Mouse (Mus musculus): ENCODE measurements at regions not wholly inside any gene's neighbourhood (a gene's known extent, or its start where the extent isn't known, plus 50 kb on each side); places are given as distances from the start of the nearest gene placed in this dataset.

GRCm38 (mm10) chr13:44594645-44595044, 134.6 kb upstream of the Jarid2 start:
- 90% methylated on average over 5 of the region's 5 CpGs for WGBS

GRCm38 (mm10) chr13:44597666-44598065, 131.6 kb upstream of the Jarid2 start:
- H3K36me3 ChIP-seq, result no peaks in the 10 kb centered on the region
- H3K4me3 ChIP-seq, result no peak overlapping the region
- H3K9me3 ChIP-seq (replicated peaks), result no peaks in the 10 kb centered on the region
- no peak overlapping the region for H3K27ac ChIP-seq
- no peak for DNase-seq (ENCODE audit: low spot score)
- H3K4me1 ChIP-seq, result peaks cover 12% of the 10 kb centered on the region
- no peaks in the 10 kb centered on the region for H3K27me3 ChIP-seq (ENCODE audit: low read depth, poor library complexity, severe bottlenecking)
- WGBS, result 73% methylated on average over 1 of the region's 1 CpGs

More at GRCm38 (mm10) chr13:44594645-44595044, 134.6 kb upstream of the Jarid2 start:
- H3K27me3 ChIP-seq (ENCODE audit: low read depth, poor library complexity, severe bottlenecking), result no peaks in the 10 kb centered on the region
- no peaks in the 10 kb centered on the region for H3K4me1 ChIP-seq
- no peaks in the 10 kb centered on the region for H3K36me3 ChIP-seq
- no peak for DNase-seq (ENCODE audit: low spot score)
- no peak overlapping the region for H3K27ac ChIP-seq
- H3K4me3 ChIP-seq, result no peak overlapping the region
- H3K9me3 ChIP-seq (replicated peaks), result no peaks in the 10 kb centered on the region

DNA sequence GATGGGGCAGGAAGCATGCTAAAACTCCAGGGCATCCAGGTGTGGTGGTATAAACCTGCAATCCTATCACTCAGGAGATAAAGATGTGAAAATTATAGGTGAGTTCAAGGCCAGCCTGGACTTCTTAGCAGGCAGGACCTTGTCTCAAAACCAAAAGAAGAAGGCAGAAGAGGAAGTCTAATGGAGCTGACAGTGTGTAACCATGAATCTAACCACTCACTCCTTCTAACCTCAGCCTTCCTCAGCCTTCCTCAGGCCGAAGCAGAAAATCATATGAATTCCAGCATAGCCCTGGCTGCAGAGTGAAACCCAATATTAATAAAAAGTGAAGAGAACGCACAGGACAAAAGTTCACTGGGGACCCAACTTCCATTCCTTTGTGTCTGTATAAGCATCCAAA, 128.2 kb upstream of the Jarid2 start:
- H3K27me3 ChIP-seq (ENCODE audit: low read depth, poor library complexity, severe bottlenecking), result no peaks in the 10 kb centered on the region
- WGBS, result 98% methylated on average over 2 of the region's 2 CpGs
- H3K4me1 ChIP-seq, result peaks cover 24% of the 10 kb centered on the region
- no peaks in the 10 kb centered on the region for H3K36me3 ChIP-seq
- no peak overlapping the region for H3K27ac ChIP-seq
- H3K4me3 ChIP-seq, result no peak overlapping the region
- no peaks in the 10 kb centered on the region for H3K9me3 ChIP-seq (replicated peaks)
- DNase-seq (ENCODE audit: low spot score), result no peak

- peaks cover 24% of the 10 kb centered on the region for H3K4me1 ChIP-seq
- H3K36me3 ChIP-seq, result no peaks in the 10 kb centered on the region
- no peaks in the 10 kb centered on the region for H3K27me3 ChIP-seq (ENCODE audit: low read depth, poor library complexity, severe bottlenecking)
- H3K4me3 ChIP-seq, result no peak overlapping the region
- H3K9me3 ChIP-seq (replicated peaks), result no peaks in the 10 kb centered on the region
- DNase-seq (ENCODE audit: low spot score), result no peak
- 42% methylated on average over 6 of the region's 6 CpGs for WGBS
- no peak overlapping the region for H3K27ac ChIP-seq
These were observed 126.6 kb upstream of the Jarid2 start for GRCm38 (mm10) chr13:44602658-44603057.

GRCm38 (mm10) chr13:44607316-44608285, 121.7 kb upstream of the Jarid2 start:
- Histone ChIP-seq H3K4me3 (no peak overlapping the region), H3K9me3 (replicated peaks) (no peaks in the 10 kb centered on the region), H3K27ac (no peak overlapping the region; the same call in 1 of the 2 replicates), H3K27me3 (ENCODE audit: low read depth, poor library complexity, severe bottlenecking) (no peaks in the 10 kb centered on the region), H3K36me3 (no peaks in the 10 kb centered on the region), H3K4me1 (peaks cover 20% of the 10 kb centered on the region)
- DNase-seq (ENCODE audit: low spot score), result no peak
- 89% methylated on average over 13 of the region's 13 CpGs for WGBS

DNA sequence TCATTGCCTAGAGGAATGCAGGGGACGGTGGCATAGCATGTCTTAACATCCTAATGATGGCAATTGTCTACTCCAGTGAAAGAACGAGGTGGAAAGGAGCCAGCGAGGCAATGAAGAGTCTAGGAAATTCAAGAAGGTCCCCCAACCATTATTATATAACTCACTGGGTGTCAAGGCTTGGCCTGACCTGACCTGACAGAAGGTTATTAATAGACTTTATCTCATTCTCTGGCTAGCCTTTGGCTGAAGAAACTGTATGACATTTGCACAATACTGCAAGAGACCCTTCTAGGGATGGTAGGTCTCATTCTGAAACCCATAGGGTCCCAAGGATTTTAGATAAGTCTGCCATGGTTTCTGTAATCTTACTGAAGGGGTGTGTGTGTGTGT, 121.0 kb upstream of the Jarid2 start:
- 78% methylated on average over 3 of the region's 3 CpGs for WGBS
- peaks cover 13% of the 10 kb centered on the region for H3K4me1 ChIP-seq
- no peaks in the 10 kb centered on the region for H3K36me3 ChIP-seq
- H3K9me3 ChIP-seq (replicated peaks), result no peaks in the 10 kb centered on the region
- H3K4me3 ChIP-seq, result no peak overlapping the region
- H3K27me3 ChIP-seq (ENCODE audit: low read depth, poor library complexity, severe bottlenecking), result no peaks in the 10 kb centered on the region
- no peak overlapping the region for H3K27ac ChIP-seq
- no peak for DNase-seq (ENCODE audit: low spot score)

DNA sequence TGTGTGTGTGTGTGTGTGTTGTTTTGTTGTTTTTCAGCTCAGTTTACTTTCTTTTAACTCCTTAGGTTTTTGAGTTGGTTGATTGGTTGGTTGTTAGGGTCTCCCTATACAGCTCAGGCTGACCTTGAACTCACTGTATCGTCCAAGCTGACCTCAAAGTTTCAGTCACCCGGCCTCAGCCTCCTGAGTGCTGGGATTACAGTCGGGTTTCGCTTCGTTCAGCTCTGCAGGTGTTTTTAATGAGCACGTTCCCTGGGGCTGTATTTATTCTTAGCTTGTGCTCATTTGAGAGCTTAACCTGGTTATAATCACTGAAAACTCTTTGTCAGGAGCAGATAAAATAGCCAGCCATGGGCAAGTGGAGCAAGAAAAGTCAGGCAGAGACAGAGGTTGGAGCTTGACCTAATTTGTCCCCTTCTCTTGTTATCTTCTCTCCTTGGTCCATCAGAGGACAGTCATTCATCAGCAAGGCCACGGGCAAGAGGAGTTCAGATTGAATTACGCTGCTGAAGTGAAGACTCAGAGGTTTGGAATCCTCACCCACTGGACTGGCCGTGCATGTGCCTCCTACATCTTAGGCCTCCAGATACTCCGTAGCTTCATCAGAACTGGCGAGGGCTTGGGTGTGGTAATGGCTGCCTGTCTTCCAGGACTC, 120.5 kb upstream of the Jarid2 start:
- Histone ChIP-seq H3K36me3 (no peaks in the 10 kb centered on the region), H3K9me3 (replicated peaks) (no peaks in the 10 kb centered on the region), H3K4me1 (peaks cover 8% of the 10 kb centered on the region), H3K27me3 (ENCODE audit: low read depth, poor library complexity, severe bottlenecking) (no peaks in the 10 kb centered on the region), H3K27ac (peak overlapping the region; percentile 56; the same call in 1 of the 2 replicates), H3K4me3 (no peak overlapping the region)
- peak; percentile 47 for DNase-seq (ENCODE audit: low spot score)
- WGBS, result 44% methylated on average over 11 of the region's 11 CpGs

DNA sequence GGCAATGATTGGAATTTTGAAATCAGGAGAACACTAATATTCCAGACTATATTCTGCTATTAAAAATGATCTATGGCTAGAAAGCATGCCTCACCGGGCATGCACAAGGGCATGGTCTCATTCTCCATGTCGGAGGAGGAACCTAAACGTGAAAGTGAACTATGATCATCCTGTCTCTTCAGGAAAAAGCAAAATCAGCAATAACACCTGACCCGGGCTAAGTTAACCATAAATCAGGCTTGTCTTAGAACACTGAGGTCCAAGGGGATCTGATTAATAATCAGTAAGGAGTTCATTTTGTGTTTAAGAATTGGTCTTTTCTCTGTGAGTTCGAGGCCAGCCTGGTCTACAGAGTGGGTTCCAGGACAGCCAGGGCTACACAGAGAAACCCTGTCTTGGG, 119.7 kb upstream of the Jarid2 start:
- Histone ChIP-seq H3K36me3 (no peaks in the 10 kb centered on the region), H3K27ac (no peak overlapping the region), H3K9me3 (replicated peaks) (no peaks in the 10 kb centered on the region), H3K4me3 (no peak overlapping the region), H3K4me1 (peaks cover 7% of the 10 kb centered on the region), H3K27me3 (ENCODE audit: low read depth, poor library complexity, severe bottlenecking) (no peaks in the 10 kb centered on the region)
- WGBS, result 86% methylated on average over 5 of the region's 5 CpGs
- DNase-seq (ENCODE audit: low spot score), result no peak

GRCm38 (mm10) chr13:44615696-44616095, 113.6 kb upstream of the Jarid2 start:
- Histone ChIP-seq H3K27ac (no peak overlapping the region), H3K9me3 (replicated peaks) (no peaks in the 10 kb centered on the region), H3K27me3 (ENCODE audit: low read depth, poor library complexity, severe bottlenecking) (no peaks in the 10 kb centered on the region), H3K4me3 (no peak overlapping the region), H3K36me3 (no peaks in the 10 kb centered on the region), H3K4me1 (peaks cover 15% of the 10 kb centered on the region; the same call in 1 of the 2 replicates)
- WGBS, result 59% methylated on average over 8 of the region's 8 CpGs
- no peak for DNase-seq (ENCODE audit: low spot score)

DNA sequence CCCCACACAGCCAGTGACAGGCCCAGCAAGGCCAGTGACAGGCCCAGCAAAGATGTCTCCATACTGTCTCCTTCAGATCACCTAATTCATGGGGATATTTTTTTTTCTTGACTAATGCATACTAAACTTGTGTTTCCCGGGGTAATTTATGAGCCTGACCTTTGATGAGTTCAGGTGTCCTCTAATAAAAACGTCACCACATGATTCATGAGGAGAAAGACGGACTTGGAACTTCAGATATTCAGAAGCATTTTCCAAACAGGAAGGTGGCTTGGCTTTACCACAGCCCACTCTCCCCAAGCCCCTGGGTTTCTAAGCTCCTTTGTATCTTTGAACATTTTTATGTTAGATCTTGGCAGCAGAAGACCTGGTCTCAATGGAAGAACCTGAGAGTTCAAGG, 110.9 kb upstream of the Jarid2 start:
- no peak for DNase-seq (ENCODE audit: low spot score)
- Histone ChIP-seq H3K9me3 (replicated peaks) (no peaks in the 10 kb centered on the region), H3K27me3 (ENCODE audit: low read depth, poor library complexity, severe bottlenecking) (no peaks in the 10 kb centered on the region), H3K4me1 (peaks cover 24% of the 10 kb centered on the region), H3K27ac (no peak overlapping the region), H3K36me3 (no peaks in the 10 kb centered on the region), H3K4me3 (no peak overlapping the region)
- 26% methylated on average over 3 of the region's 3 CpGs for WGBS

DNA sequence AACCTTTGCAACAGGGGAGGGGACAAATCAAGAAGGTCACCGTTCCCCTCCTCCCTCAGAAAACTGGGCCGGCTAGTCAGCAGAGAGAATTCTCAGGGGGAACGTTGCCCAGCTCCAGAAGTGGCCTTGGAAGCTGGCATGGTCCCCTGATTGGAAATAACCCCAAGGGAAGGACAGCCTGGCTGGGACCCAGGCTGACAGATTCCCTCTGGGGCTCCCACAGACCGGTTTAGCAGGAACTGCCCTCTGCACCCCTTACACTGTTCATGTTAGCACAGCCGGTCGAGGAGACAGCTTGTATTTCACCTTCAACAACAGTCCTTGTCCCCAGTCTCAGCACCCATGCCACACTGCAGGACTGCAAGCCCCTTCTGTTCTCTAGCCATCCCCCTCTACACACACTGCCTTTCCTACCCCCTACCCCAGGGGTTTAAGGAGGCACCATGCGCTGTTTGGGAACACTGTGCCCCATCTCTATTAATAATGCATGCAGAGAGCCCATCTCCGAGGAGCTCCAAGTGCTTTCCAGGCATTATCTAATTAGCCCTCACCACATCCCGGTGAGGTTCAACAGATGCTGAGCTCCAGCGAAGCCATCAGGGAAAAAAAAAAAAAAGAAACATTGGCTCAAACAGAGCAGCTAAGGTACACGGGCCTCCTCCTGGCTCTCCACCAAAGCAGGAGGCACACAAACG, 106.5 kb upstream of the Jarid2 start:
- no peak for DNase-seq (ENCODE audit: low spot score)
- Histone ChIP-seq H3K9me3 (replicated peaks) (no peaks in the 10 kb centered on the region), H3K27me3 (ENCODE audit: low read depth, poor library complexity, severe bottlenecking) (no peaks in the 10 kb centered on the region), H3K27ac (peak overlapping the region; percentile 42; the same call in 1 of the 2 replicates), H3K4me3 (no peak overlapping the region), H3K4me1 (peaks cover 28% of the 10 kb centered on the region), H3K36me3 (no peaks in the 10 kb centered on the region)
- WGBS, result 46% methylated on average over 12 of the region's 12 CpGs

DNA sequence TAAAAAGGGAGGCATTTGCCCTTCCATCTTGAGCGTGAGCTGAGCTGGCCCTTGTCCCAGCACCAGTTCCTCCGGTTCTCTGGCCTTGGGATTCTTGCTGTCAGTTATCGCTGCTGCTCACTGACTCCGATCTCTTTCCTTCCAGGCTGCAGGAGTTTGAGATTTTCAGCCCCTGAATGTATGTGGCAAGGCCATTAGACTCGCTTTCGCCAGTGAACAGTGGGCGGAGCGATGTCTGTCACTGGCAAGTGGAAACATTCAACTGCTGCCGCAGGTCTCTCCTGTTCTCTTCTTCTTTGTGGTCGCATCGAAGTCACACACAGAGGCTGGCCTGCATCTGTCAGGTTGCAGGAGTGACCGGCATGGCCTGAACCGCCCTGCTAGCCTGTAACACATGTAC, 104.6 kb upstream of the Jarid2 start:
- Histone ChIP-seq H3K9me3 (replicated peaks) (no peaks in the 10 kb centered on the region), H3K27me3 (ENCODE audit: low read depth, poor library complexity, severe bottlenecking) (no peaks in the 10 kb centered on the region), H3K4me1 (peaks cover 20% of the 10 kb centered on the region), H3K27ac (no peak overlapping the region; the same call in 1 of the 2 replicates), H3K36me3 (no peaks in the 10 kb centered on the region), H3K4me3 (no peak overlapping the region)
- WGBS, result 70% methylated on average over 13 of the region's 13 CpGs
- DNase-seq (ENCODE audit: low spot score), result no peak

GRCm38 (mm10) chr13:44625792-44626191, 103.5 kb upstream of the Jarid2 start:
- Histone ChIP-seq H3K36me3 (no peaks in the 10 kb centered on the region), H3K9me3 (replicated peaks) (no peaks in the 10 kb centered on the region), H3K4me3 (no peak overlapping the region), H3K4me1 (peaks cover 26% of the 10 kb centered on the region), H3K27me3 (ENCODE audit: low read depth, poor library complexity, severe bottlenecking) (no peaks in the 10 kb centered on the region), H3K27ac (no peak overlapping the region)
- no peak for DNase-seq (ENCODE audit: low spot score)
- WGBS, result 65% methylated on average over 7 of the region's 7 CpGs
